27 mouse cellular contexts compared by ENCODE assay signal in the genomic region with DNA sequence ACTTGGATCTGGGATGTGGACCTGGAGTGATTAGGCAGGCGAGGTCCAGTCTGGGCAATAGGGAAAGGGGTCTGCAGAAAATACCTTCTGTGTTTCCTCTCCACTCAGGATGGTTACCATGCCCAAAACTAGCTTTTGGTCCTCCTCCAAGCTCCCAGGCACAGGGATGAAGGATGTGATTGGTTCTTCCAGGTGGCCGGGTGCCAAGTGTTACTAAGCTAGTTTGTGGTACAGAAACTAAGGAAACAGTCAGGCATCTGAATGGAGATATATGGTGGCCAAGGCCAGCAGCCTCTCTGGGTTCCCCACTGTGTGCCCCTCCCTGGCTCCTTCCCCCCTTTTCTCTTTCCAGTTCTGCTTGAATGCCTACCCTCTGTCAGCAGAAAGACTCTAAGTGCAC. TPM values are rescaled to one million over a fixed set of nuclear protein-coding genes. Genes with fewer than 3 reads are reported as not detected.
DNase-seq lines count a peak whose midpoint lies in the region; ATAC-seq and TF ChIP-seq lines count a peak whose summit lies in the region.
"Had no signal": no experiment of that assay in that cellular context is flagged by ENCODE, and none has a peak within 500 bp of the region (broad histone marks: within the 10 kb centered on the region; RNA-seq: fewer than 3 reads in every experiment).

No protein-coding gene starts in this region.

- DNase-seq in heart, adult 11 months: peak; percentile 88
- no peak for DNase-seq in heart, embryonic 10.5 days (ENCODE audit: low spot score)
- DNase-seq in limb, embryonic 10.5 days (ENCODE audit: low spot score): no peak
- DNase-seq in urinary bladder, postnatal 14 days (ENCODE audit: low spot score): peak; percentile 33
- no peak for DNase-seq in urinary bladder, postnatal 36 days (ENCODE audit: low spot score in 2 of 2)
- DNase-seq in stomach, postnatal 0 days (ENCODE audit: low spot score): no peak
- DNase-seq: adrenal gland, adult 8-10 months; B cell, adult 2 months; cerebellum, adult 11-12 months; cerebellum, adult 9-11 months; gastrocnemius, postnatal 14 days; heart, postnatal 36 days; kidney, adult 9 months; kidney, postnatal 10 days; layer of hippocampus, adult 9-11 months; liver, postnatal 0 days; lung, postnatal 4 days; right cerebral cortex, postnatal 14 days had no signal

- ATAC-seq in limb, embryonic 15.5 days (ENCODE audit: insufficient number of reproducible peaks, low FRiP score, low TSS enrichment, low read depth): no peak
- ATAC-seq in stomach, postnatal 0 days (ENCODE audit: low FRiP score, low TSS enrichment): no peak
- ATAC-seq: activated CD4-positive, CD25-positive, alpha-beta regulatory T cell, adult 4 months; liver, embryonic 12.5 days; liver, postnatal 0 days had no signal

- no peak for TF ChIP-seq EP300 in stomach, postnatal 0 days (optimal IDR thresholded peaks at IDR 0.05)

- no peaks in the 10 kb centered on the region for H3K9me3 ChIP-seq in heart, embryonic 10.5 days
- H3K9me3 ChIP-seq in limb, embryonic 15.5 days: 0 out of 2 replicates have a peak, but pooled peaks cover 3% of the 10 kb centered on the region
- no peaks in the 10 kb centered on the region for H3K9me3 ChIP-seq in limb, embryonic 10.5 days (replicated peaks)
- H3K9me3 ChIP-seq in stomach, postnatal 0 days (ENCODE audit: control insufficient read depth, low read length): no peaks in the 10 kb centered on the region
- H3K9me3 ChIP-seq: forebrain, embryonic 12.5 days; hindbrain, embryonic 12.5 days; limb, embryonic 13.5 days; liver, embryonic 12.5 days; midbrain, embryonic 12.5 days had no signal

- no peaks in the 10 kb centered on the region for H3K4me1 ChIP-seq in heart, embryonic 10.5 days
- H3K4me1 ChIP-seq in limb, embryonic 15.5 days: 0 out of 2 replicates have a peak, but pooled peaks cover 4% of the 10 kb centered on the region
- H3K4me1 ChIP-seq in limb, embryonic 10.5 days: no peaks in the 10 kb centered on the region
- no peaks in the 10 kb centered on the region for H3K4me1 ChIP-seq in stomach, postnatal 0 days (replicated peaks; ENCODE audit: control insufficient read depth, insufficient read depth)
- H3K4me1 ChIP-seq: forebrain, embryonic 12.5 days; hindbrain, embryonic 12.5 days; limb, embryonic 13.5 days; liver, embryonic 12.5 days; megakaryocyte, embryonic 14.5 days; midbrain, embryonic 12.5 days had no signal

- no peak overlapping the region for H3K9ac ChIP-seq in limb, embryonic 15.5 days
- H3K9ac ChIP-seq in stomach, postnatal 0 days (ENCODE audit: low read length): no peak overlapping the region
- H3K9ac ChIP-seq: forebrain, embryonic 12.5 days; hindbrain, embryonic 12.5 days; limb, embryonic 13.5 days; liver, embryonic 12.5 days; liver, postnatal 0 days; midbrain, embryonic 12.5 days had no signal

- no peak overlapping the region for H3K27ac ChIP-seq in heart, embryonic 10.5 days
- 0 out of 2 replicates have a peak overlapping the region, but pooled peaks have one; percentile 1 for H3K27ac ChIP-seq in limb, embryonic 15.5 days
- H3K27ac ChIP-seq in limb, embryonic 10.5 days: no peak overlapping the region
- no peak overlapping the region for H3K27ac ChIP-seq in stomach, postnatal 0 days (replicated peaks)
- H3K27ac ChIP-seq: forebrain, embryonic 12.5 days; hindbrain, embryonic 12.5 days; limb, embryonic 13.5 days; liver, embryonic 12.5 days; midbrain, embryonic 12.5 days had no signal

- H3K4me3 ChIP-seq in heart, embryonic 10.5 days: no peak overlapping the region
- H3K4me3 ChIP-seq in limb, embryonic 15.5 days: no peak overlapping the region
- no peak overlapping the region for H3K4me3 ChIP-seq in limb, embryonic 10.5 days
- no peak overlapping the region for H3K4me3 ChIP-seq in stomach, postnatal 0 days (ENCODE audit: low read depth, low read length)
- H3K4me3 ChIP-seq: forebrain, embryonic 12.5 days; hindbrain, embryonic 12.5 days; limb, embryonic 13.5 days; liver, embryonic 12.5 days; megakaryocyte, embryonic 14.5 days; midbrain, embryonic 12.5 days had no signal

- TF ChIP-seq CTCF in stomach, postnatal 0 days (IDR thresholded peaks at IDR 0.05; ENCODE audit: low read depth): no peak

- 72% methylated on average over 2 of the region's 2 CpGs for WGBS in heart, embryonic 10.5 days
- 81% methylated on average over 2 of the region's 2 CpGs for WGBS in limb, embryonic 15.5 days
- WGBS in limb, embryonic 10.5 days: 80% methylated on average over 2 of the region's 2 CpGs
- 82% methylated on average over 2 of the region's 2 CpGs for WGBS in stomach, postnatal 0 days

- no peaks in the 10 kb centered on the region for H3K27me3 ChIP-seq in heart, embryonic 10.5 days (ENCODE audit: insufficient read depth, poor library complexity, severe bottlenecking)
- no peaks in the 10 kb centered on the region for H3K27me3 ChIP-seq in limb, embryonic 15.5 days
- no peaks in the 10 kb centered on the region for H3K27me3 ChIP-seq in limb, embryonic 10.5 days (ENCODE audit: low read depth, poor library complexity, severe bottlenecking)
- no peaks in the 10 kb centered on the region for H3K27me3 ChIP-seq in stomach, postnatal 0 days (ENCODE audit: control insufficient read depth, insufficient read depth, low read length)
- H3K27me3 ChIP-seq: forebrain, embryonic 12.5 days; hindbrain, embryonic 12.5 days; limb, embryonic 13.5 days; liver, embryonic 12.5 days; midbrain, embryonic 12.5 days had no signal

- peaks cover 26% of the 10 kb centered on the region for H3K36me3 ChIP-seq in heart, embryonic 10.5 days
- peaks cover 39% of the 10 kb centered on the region for H3K36me3 ChIP-seq in limb, embryonic 15.5 days
- peaks cover 4% of the 10 kb centered on the region for H3K36me3 ChIP-seq in limb, embryonic 10.5 days
- H3K36me3 ChIP-seq in stomach, postnatal 0 days (ENCODE audit: control insufficient read depth, insufficient read depth, low read length): peaks cover 4% of the 10 kb centered on the region; the same call in 1 of the 2 replicates
- H3K36me3 ChIP-seq: forebrain, embryonic 12.5 days; hindbrain, embryonic 12.5 days; liver, embryonic 12.5 days; midbrain, embryonic 12.5 days had no signal

- no peak overlapping the region for H3K4me2 ChIP-seq in limb, embryonic 15.5 days
- no peak overlapping the region for H3K4me2 ChIP-seq in stomach, postnatal 0 days (replicated peaks; ENCODE audit: low read depth)
- H3K4me2 ChIP-seq: forebrain, embryonic 12.5 days; heart, embryonic 11.5 days; hindbrain, embryonic 12.5 days; limb, embryonic 13.5 days; liver, embryonic 12.5 days; midbrain, embryonic 12.5 days had no signal

RNA-seq across cellular contexts. Expression of a gene that starts 19.0 kb away (rescaled TPM):
- polyA plus RNA-seq in heart, embryonic 10.5 days (2016; fragmentation: Nextera tagmentation; extraction: Ambion mirVana): 17.1 and 18.2 TPM in 2 replicates
- polyA plus RNA-seq in limb, embryonic 15.5 days (2015; fragmentation: Nextera tagmentation; extraction: Ambion mirVana): 441 and 563 TPM in 2 replicates
- polyA plus RNA-seq in limb, embryonic 10.5 days (2016; fragmentation: Nextera tagmentation; extraction: Ambion mirVana): 4.1 and 7.8 TPM in 2 replicates
- polyA plus RNA-seq in stomach, postnatal 0 days (2015; fragmentation: Nextera tagmentation; extraction: Ambion mirVana): 169 and 175 TPM in 2 replicates
- polyA plus RNA-seq: activated CD4-positive, CD25-positive, alpha-beta regulatory T cell, adult 4 months had no signal

Comparison
In these comparisons a context has a peak if more than half of its experiments do, and no peak if none do; other contexts are left out.
1. DNase-seq: peak in heart, adult 11 months (single experiment) and urinary bladder, postnatal 14 days (single experiment); none in heart, embryonic 10.5 days (single experiment), limb, embryonic 10.5 days (single experiment), urinary bladder, postnatal 36 days (0 of 2) and stomach, postnatal 0 days (single experiment).